ENCODE assay signal across 24 mouse cellular contexts in the genomic region with DNA sequence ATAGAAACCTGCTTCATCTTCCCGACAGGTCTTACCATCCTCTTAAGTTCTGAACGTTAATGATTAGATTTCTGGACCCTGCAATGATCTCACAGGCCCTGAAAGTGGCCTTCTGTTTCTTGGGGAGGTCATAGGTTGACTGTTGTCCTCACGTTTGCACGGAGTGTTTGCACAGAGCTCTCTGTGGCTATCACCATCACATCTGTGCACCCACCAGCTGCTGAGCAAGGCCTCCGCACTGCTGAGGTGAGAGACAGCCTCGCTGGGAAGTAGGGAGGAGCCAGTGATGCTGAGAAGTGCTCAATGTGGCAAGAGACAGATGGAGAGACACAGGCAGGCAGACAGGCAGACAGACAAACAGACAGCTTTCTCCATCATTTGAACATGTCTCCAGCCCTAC. TPM values are rescaled to one million over a fixed set of nuclear protein-coding genes. Genes with fewer than 3 reads are reported as not detected.
A peak's percentile ranks its signal among the peaks of the same experiment; 100 is the strongest.
DNase-seq lines count a peak whose midpoint lies in the region; ATAC-seq lines count a peak whose summit lies in the region.
"Had no signal": no experiment of that assay in that cellular context is flagged by ENCODE, and none has a peak within 500 bp of the region (broad histone marks: within the 10 kb centered on the region; RNA-seq: fewer than 3 reads in every experiment).

No protein-coding gene starts in this region.

- no peaks in the 10 kb centered on the region for H3K9me3 ChIP-seq in heart, embryonic 12.5 days (replicated peaks)
- H3K9me3 ChIP-seq: G1E had no signal

- no peak overlapping the region for H3K4me2 ChIP-seq in heart, embryonic 12.5 days

- H3K27ac ChIP-seq in heart, embryonic 12.5 days (ENCODE audit: poor library complexity, severe bottlenecking), result no peak overlapping the region

- H3K9ac ChIP-seq in heart, embryonic 12.5 days, result no peak overlapping the region

- no peak overlapping the region for H3K4me3 ChIP-seq in heart, embryonic 12.5 days

- ATAC-seq in heart, embryonic 12.5 days (ENCODE audit: insufficient number of reproducible peaks, low FRiP score), result no peak
- ATAC-seq: activated CD4-positive, CD25-positive, alpha-beta regulatory T cell, adult 4 months; CD4-positive, CD25-positive, alpha-beta regulatory T cell, adult 4 months; Patski had no signal

- peaks cover 16% of the 10 kb centered on the region for H3K27me3 ChIP-seq in heart, embryonic 12.5 days (replicated peaks)
- H3K27me3 ChIP-seq: Patski had no signal

- H3K36me3 ChIP-seq in heart, embryonic 12.5 days, result no peaks in the 10 kb centered on the region
- H3K36me3 ChIP-seq: G1E had no signal

- DNase-seq in heart, adult 11 months, result peak; percentile 52
- DNase-seq in A20 (ENCODE audit: low read depth, low spot score) (peak; percentile 18), MN1 (ENCODE audit: low spot score) (no peak)
- peak; percentile 86 for DNase-seq in yolk sac, embryonic 10.5 days (ENCODE audit: low spot score)
- no peak for DNase-seq in gastrocnemius, postnatal 4 days (ENCODE audit: low spot score in 2 of 2)
- DNase-seq: adrenal gland, adult 2 months; adrenal gland, adult 8-10 months; adrenal gland, postnatal 10 days; adrenal gland, postnatal 14 days; adrenal gland, postnatal 25 days; adrenal gland, postnatal 36 days; B cell, adult 2 months; cerebellum, adult 11 months; cerebellum, adult 11-12 months; cerebellum, adult 18-20 months; cerebellum, adult 2 months; cerebellum, adult 8-10 months had no signal

- H3K4me1 ChIP-seq in heart, embryonic 12.5 days (replicated peaks), result 0 out of 2 replicates have a peak, but pooled peaks cover 4% of the 10 kb centered on the region

- 30% methylated on average over 6 of the region's 6 CpGs for WGBS in heart, embryonic 12.5 days

RNA-seq across cellular contexts. Expression of a gene that starts 3.6 kb away (rescaled TPM):
- 0.26 TPM in 1 of 2 replicates, not detected in the other for polyA plus RNA-seq in heart, embryonic 12.5 days (2016; fragmentation: Nextera tagmentation; extraction: Ambion mirVana)
- total RNA-seq in gastrocnemius, postnatal 4 days (2021), result under 1 TPM in 1 of 2 experiments, not detected in 1; 0.13 TPM
- total RNA-seq: MEL had no signal
- polyA plus RNA-seq: activated CD4-positive, CD25-positive, alpha-beta regulatory T cell, adult 4 months; C2C12 had no signal

Comparison
In these comparisons a context has a peak if more than half of its experiments do, and no peak if none do; other contexts are left out.
1. DNase-seq: peak in heart, adult 11 months (single experiment), A20 (single experiment) and yolk sac, embryonic 10.5 days (single experiment); none in MN1 (single experiment) and gastrocnemius, postnatal 4 days (0 of 2).